Mouse (Mus musculus): Measurements from ENCODE around the gene Cs.

- no peak for TF ChIP-seq CTCF (IDR thresholded peaks at IDR 0.05; ENCODE audit: insufficient read depth, low read length)
- TF ChIP-seq POLR2A (IDR thresholded peaks at IDR 0.05; ENCODE audit: borderline replicate concordance, extremely low read depth, low read depth, low read length), result no peak
Measured at GRCm38 (mm10) chr10:128396716-128397264, 59.3 kb downstream of the Cs start.
